Mouse (Mus musculus): ENCODE results near the gene Crim1.

The Crim1 gene

GRCm38 (mm10) chr17:78199626-78200560 is at the start of gene Crim1:
Crim1 (plus strand) TSS chr17:78200248.
- peak; percentile 73 for DNase-seq

DNA sequence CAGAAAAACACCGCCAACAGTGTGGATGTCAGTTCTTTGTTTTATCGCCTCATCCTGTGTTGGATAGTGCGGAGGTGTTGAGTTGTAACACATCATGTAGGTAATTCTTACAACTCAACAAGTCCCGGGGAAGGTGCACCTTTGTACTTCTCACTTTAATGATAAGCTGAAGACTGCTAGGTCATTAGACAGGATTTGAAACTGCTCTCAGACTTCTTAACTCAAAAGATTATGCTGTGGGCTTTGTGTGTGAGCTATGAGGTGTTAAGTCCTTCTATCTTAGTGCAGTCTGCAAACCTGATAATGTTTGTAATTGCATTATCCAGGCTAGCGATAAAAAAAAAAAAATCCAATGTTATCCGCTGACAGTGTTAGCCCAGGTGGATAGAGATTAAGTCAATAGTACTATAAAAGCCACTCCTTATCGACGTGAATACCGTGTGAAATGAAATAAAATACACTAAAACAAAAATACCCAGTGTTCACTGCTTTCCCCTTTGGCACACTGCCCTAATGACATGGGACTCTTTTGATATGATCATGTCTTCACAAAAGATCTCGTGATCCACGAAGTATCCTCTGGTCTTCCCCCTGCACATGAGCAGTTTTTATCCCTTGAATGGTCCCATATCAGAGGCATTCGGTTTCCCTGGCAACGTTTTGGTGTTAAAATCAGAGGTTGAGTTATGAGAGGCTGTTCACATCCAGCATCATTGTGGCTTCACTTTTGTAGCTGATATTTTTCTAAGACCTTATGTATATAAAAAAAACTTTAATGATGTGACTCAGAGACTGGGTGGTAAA is 48.4 kb upstream of the Crim1 start:
- no peak for DNase-seq

DNA sequence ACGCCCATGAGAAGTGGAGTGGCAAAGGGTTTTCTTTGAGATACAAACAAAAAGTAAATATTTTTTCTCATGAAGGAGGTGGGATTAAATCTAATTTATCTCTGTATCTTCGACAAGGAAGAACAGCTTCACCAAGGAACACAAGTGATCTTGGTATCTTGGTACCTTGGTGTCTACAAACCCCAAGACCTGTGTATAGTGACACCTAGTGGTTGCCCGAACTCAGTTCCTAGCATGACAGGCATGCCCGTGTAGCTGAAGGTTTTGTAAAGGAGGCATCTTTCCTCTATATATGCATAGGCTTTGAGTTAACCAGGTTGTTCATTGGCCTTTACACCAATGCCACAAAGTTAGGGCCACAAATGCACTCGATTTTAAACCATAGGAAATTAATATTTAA is 36.8 kb upstream of the Crim1 start:
- DNase-seq: peak; percentile 25

- DNase-seq: no peak
Measured at GRCm38 (mm10) chr17:78163724-78164236, 36.3 kb upstream of the Crim1 start.

- DNase-seq: no peak
Measured at GRCm38 (mm10) chr17:78165855-78166254, 34.2 kb upstream of the Crim1 start.

DNA sequence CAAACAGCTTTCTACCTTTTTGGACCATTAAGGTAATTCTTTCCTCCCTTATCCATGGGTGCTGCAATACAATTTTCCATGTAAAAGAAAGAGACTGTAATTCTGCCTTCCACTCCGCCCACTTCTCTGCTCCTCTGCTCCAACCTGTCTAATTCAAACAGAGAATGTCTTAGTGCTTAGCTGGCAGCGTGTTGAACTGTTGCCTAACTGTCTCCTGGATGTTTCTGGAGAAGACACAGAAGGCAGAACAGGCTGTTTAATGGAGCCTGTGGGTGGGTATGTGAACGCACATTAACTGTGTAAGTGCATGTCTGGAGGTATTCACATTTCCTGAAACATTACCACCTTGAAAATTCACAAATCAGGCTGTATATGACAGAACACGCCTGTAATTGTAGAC is 33.5 kb upstream of the Crim1 start:
- DNase-seq: no peak

DNA sequence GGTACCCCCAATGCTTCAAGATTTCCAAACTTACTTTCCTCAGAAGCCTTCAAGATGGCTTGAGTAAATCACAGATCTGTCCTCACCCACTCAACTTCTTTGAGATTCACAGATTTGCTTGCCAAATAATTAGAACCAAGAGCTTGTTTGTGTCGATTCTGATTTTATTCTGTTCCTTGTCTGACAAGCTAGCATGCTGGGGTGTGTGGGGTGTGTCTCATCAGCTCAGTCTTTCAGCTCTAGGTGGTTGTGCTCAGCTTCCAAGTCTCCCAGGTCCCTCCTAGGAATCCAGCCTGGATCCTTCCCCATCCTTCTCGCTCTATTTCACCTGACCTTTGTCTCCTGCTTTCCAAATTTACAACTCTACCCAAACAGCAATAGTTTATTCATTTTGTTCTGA is 27.7 kb upstream of the Crim1 start:
- no peak for DNase-seq

- DNase-seq: no peak
Measured at GRCm38 (mm10) chr17:78180766-78181165, 19.3 kb upstream of the Crim1 start.

DNA sequence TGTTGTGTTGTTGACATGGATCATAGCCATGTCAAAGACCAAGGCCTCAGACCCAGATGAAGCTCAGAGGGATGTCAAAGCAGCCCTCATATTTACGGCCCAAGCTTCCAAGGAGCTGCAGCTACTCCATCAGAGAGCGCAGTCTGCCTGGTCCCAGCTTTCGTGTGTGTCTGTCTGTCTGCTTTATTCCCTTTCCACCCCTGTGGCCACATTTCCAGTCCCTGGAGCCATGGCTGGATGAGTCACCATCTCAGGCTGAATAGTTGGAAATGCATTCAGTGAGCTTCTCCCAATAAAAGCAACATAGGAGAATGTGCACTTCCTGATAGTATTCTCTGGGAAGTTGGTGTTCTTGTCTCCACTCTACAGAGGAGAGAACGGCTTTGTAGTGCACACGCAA is 3.9 kb upstream of the Crim1 start:
- DNase-seq: no peak

- peak; percentile 65 for DNase-seq
Measured at GRCm38 (mm10) chr17:78197111-78197510, 2.9 kb upstream of the Crim1 start.

GRCm38 (mm10) chr17:78198140-78198539 is 1.9 kb upstream of the Crim1 start:
- no peak for DNase-seq

GRCm38 (mm10) chr17:78198820-78199219 is 1.2 kb upstream of the Crim1 start:
- peak; percentile 15 for DNase-seq

- no peak for DNase-seq
Measured at GRCm38 (mm10) chr17:78199231-78199625, 820 bp upstream of the Crim1 start.

GRCm38 (mm10) chr17:78200561-78201220 is 643 bp downstream of the Crim1 start:
- peak; percentile 44 for DNase-seq

DNA sequence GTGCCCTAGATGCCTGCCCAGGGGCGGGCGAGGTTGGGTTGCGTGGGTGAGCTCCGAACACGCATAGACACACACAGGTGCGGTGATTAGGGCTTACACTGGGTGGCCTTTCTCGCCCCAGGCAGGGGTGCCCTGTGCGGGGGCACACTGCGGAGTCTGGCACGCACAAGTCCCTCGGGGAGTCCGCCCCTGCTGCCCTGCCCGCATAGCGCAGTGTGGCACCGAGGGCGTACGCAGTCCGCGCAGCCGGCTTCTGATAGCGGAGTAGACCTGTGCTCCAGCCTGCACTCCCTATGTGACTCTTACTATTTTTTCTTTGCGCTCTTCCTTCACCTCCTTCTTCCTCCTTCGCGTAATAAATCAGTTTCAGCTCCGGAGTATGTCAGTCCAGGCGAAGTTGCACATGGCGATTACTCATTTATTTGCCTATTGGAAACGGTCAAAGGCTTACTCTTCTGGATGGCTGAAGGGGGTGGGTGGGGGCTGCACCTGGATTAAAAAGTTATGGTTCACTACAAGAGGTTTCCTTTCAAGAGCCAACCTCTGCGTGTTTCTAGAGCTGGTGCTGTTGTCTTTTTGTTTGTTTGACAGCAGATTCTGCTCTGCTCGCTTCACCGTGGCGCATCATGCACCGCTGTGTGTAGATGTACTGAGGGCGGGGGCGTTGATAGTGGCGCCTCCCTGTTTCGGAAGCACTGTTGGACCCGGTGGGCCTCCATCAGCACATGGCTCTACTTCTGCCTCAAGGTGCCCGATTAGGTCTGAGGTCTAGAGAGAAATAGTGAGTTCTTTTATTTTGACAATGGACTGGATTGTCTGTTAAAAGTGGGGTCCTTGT is 1.4 kb downstream of the Crim1 start:
- DNase-seq: peak; percentile 39

- DNase-seq: no peak
Measured at GRCm38 (mm10) chr17:78202221-78202620, 2.2 kb downstream of the Crim1 start.

GRCm38 (mm10) chr17:78202756-78203155 is 2.7 kb downstream of the Crim1 start:
- no peak for DNase-seq

- no peak for DNase-seq
Measured at GRCm38 (mm10) chr17:78203478-78203877, 3.4 kb downstream of the Crim1 start.

GRCm38 (mm10) chr17:78206421-78206820 is 6.4 kb downstream of the Crim1 start:
- DNase-seq: no peak

DNA sequence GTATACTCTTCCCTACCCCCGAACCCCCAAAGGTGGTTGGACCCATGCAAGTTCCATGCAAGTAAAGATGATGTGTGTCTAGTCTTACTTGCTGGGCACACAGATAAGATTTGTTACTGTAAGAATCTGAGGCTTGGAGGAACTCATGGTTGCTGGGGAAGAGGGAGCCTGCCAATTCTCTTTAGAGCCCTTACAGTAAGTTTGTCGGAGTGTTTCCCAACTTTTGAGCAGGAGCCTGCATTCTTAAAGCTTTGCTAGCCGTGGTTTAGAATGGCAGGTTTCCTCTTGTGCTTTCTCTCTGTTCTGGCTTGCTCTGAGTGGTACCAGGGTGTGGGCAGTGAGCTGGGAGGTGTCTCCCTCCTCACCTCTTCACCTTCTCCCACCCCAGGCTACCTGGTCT is 7.2 kb downstream of the Crim1 start:
- no peak for DNase-seq

- DNase-seq: no peak
Measured at GRCm38 (mm10) chr17:78208805-78209204, 8.8 kb downstream of the Crim1 start.

DNA sequence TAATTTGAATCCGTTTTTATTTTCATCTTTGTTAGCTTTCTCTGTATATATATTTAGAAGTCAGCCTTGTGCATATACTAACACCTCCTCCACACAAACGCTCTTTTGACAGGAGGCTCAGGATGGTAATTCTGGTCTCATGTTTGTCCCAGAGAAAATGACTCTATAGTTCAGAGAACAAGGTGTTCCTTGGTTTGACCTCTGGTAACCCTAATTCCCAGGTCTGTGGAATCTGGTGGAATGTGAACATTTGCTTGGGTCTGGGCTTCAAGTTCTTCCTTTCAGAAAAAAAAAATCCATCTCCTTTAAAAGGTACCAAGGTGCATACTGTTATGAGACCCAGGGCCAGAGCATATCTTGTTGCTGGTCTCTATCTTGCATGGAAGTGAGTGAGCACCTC is 9.6 kb downstream of the Crim1 start:
- DNase-seq: no peak
